17 mouse cellular contexts compared by ENCODE assay signal in the genomic region with DNA sequence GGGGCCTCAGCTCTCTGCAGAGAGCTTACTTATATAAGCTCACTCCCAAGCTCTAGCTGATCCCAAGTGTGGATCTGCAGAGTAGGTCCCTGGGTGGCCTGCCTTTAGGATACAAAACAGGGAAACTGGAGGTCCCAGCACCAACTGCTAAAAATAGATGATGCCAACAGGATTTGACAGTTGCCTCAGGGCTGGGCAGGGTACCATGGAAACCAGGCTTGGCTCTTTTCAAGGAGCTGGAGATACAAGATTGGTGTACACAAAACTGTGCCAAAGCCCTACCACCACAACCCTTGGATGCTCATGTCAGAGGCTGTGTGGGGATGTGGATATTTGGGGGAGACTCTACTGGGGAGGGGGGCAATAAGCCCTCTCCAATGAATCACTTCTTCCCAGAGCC. TPM values are rescaled to one million over a fixed set of nuclear protein-coding genes. Genes with fewer than 3 reads are reported as not detected.
DNase-seq lines count a peak whose midpoint lies in the region; ATAC-seq and TF ChIP-seq lines count a peak whose summit lies in the region.
"Had no signal": no experiment of that assay in that cellular context is flagged by ENCODE, and none has a peak within 500 bp of the region (broad histone marks: within the 10 kb centered on the region; RNA-seq: fewer than 3 reads in every experiment).

No protein-coding gene starts in this region.

- DNase-seq in forebrain, embryonic 14.5 days (ENCODE audit: low spot score): peak; percentile 49
- no peak for DNase-seq in forebrain, embryonic 10.5 days (ENCODE audit: extremely low spot score, low spot score)
- peak; percentile 15 to 16 for DNase-seq in left cerebral cortex, postnatal 25 days (ENCODE audit: low spot score in 2 of 2)
- DNase-seq in left cerebral cortex, adult 18-20 months (ENCODE audit: low spot score in 2 of 2): no peak
- peak; percentile 75 for DNase-seq in hindbrain, postnatal 0 days (ENCODE audit: low spot score)
- DNase-seq in retina, postnatal 1 day: peak; percentile 93
- DNase-seq: adrenal gland, postnatal 36 days; gastrocnemius, adult 2 months; heart, adult 2 months; heart, postnatal 4 days; kidney, adult 8-10 months; thymus, adult 18-20 months had no signal

- ATAC-seq in forebrain, embryonic 14.5 days: 0 out of 2 replicates have a peak, but pooled peaks have one; percentile 29
- ATAC-seq in hindbrain, postnatal 0 days: peak; percentile 64
- no peak for ATAC-seq in CD4-positive, CD25-positive, alpha-beta regulatory T cell, adult 4 months
- no peak for ATAC-seq in erythroid progenitor cell, adult 5-6 weeks (replicated peaks; ENCODE audit: low FRiP score, poor library complexity, severe bottlenecking)

- intact Hi-C loops in left cerebral cortex, postnatal 25 days (cut with DNase I): no loop called here

- no peak for TF ChIP-seq CTCF in hindbrain, postnatal 0 days (IDR thresholded peaks at IDR 0.05; ENCODE audit: low read depth)

- no peak overlapping the region for H3K27ac ChIP-seq in forebrain, embryonic 14.5 days (ENCODE audit: low read depth, low read length)
- H3K27ac ChIP-seq in forebrain, embryonic 10.5 days: no peak overlapping the region
- peak overlapping the region; percentile 58; the same call in 1 of the 2 replicates for H3K27ac ChIP-seq in hindbrain, postnatal 0 days
- H3K27ac ChIP-seq: gastrocnemius, adult 2 months; heart, adult 2 months; limb, embryonic 15.5 days; lung, embryonic 15.5 days; neural tube, embryonic 13.5 days had no signal

- no peak overlapping the region for H3K4me3 ChIP-seq in forebrain, embryonic 14.5 days (ENCODE audit: low read depth, low read length)
- no peak overlapping the region for H3K4me3 ChIP-seq in forebrain, embryonic 10.5 days
- no peak overlapping the region for H3K4me3 ChIP-seq in hindbrain, postnatal 0 days (ENCODE audit: low read length)
- H3K4me3 ChIP-seq: gastrocnemius, adult 2 months; heart, adult 2 months; limb, embryonic 15.5 days; lung, embryonic 15.5 days; neural tube, embryonic 13.5 days had no signal

- H3K4me2 ChIP-seq in forebrain, embryonic 14.5 days (ENCODE audit: low read length): no peak overlapping the region
- H3K4me2 ChIP-seq in hindbrain, postnatal 0 days (ENCODE audit: low read depth, low read length): no peak overlapping the region
- H3K4me2 ChIP-seq: limb, embryonic 15.5 days; lung, embryonic 15.5 days; neural tube, embryonic 13.5 days had no signal

- H3K27me3 ChIP-seq in forebrain, embryonic 14.5 days (replicated peaks; ENCODE audit: control insufficient read depth, insufficient read depth, low read length): no peaks in the 10 kb centered on the region
- H3K27me3 ChIP-seq in forebrain, embryonic 10.5 days (ENCODE audit: poor library complexity, severe bottlenecking): no peaks in the 10 kb centered on the region
- no peaks in the 10 kb centered on the region for H3K27me3 ChIP-seq in hindbrain, postnatal 0 days (ENCODE audit: insufficient read depth, low read length)
- H3K27me3 ChIP-seq: limb, embryonic 15.5 days; lung, embryonic 15.5 days; neural tube, embryonic 13.5 days had no signal

- H3K4me1 ChIP-seq in forebrain, embryonic 14.5 days (ENCODE audit: control insufficient read depth, insufficient read depth, low read length): peaks cover 3% of the 10 kb centered on the region; the same call in 1 of the 2 replicates
- peaks cover 18% of the 10 kb centered on the region for H3K4me1 ChIP-seq in forebrain, embryonic 10.5 days
- H3K4me1 ChIP-seq in hindbrain, postnatal 0 days (ENCODE audit: insufficient read depth, low read length): peaks cover 23% of the 10 kb centered on the region
- H3K4me1 ChIP-seq: limb, embryonic 15.5 days; lung, embryonic 15.5 days had no signal

- no peak overlapping the region for H3K9ac ChIP-seq in forebrain, embryonic 14.5 days (ENCODE audit: low read length)
- H3K9ac ChIP-seq in hindbrain, postnatal 0 days (replicated peaks; ENCODE audit: low read length): no peak overlapping the region
- H3K9ac ChIP-seq: limb, embryonic 15.5 days; lung, embryonic 15.5 days; neural tube, embryonic 13.5 days had no signal

- H3K36me3 ChIP-seq in forebrain, embryonic 14.5 days (ENCODE audit: control insufficient read depth, insufficient read depth, low read length): no peaks in the 10 kb centered on the region
- H3K36me3 ChIP-seq in forebrain, embryonic 10.5 days (replicated peaks): no peaks in the 10 kb centered on the region
- H3K36me3 ChIP-seq in hindbrain, postnatal 0 days (ENCODE audit: insufficient read depth, low read length): no peaks in the 10 kb centered on the region
- H3K36me3 ChIP-seq: limb, embryonic 15.5 days; lung, embryonic 15.5 days; neural tube, embryonic 13.5 days had no signal

- no peaks in the 10 kb centered on the region for H3K9me3 ChIP-seq in forebrain, embryonic 14.5 days (replicated peaks; ENCODE audit: control insufficient read depth, low read length)
- no peaks in the 10 kb centered on the region for H3K9me3 ChIP-seq in forebrain, embryonic 10.5 days
- no peaks in the 10 kb centered on the region for H3K9me3 ChIP-seq in hindbrain, postnatal 0 days (ENCODE audit: low read length)
- H3K9me3 ChIP-seq: limb, embryonic 15.5 days; lung, embryonic 15.5 days; neural tube, embryonic 13.5 days had no signal

RNA-seq across cellular contexts. Expression of gene Epb41l4b, which starts 47.7 kb away (rescaled TPM):
- polyA plus RNA-seq in forebrain, embryonic 14.5 days (2014; fragmentation: Nextera tagmentation; extraction: Ambion mirVana): 0.74 and 0.88 TPM in 2 replicates
- 0.37 and 0.38 TPM in 2 replicates for polyA plus RNA-seq in forebrain, embryonic 10.5 days (2016; fragmentation: Nextera tagmentation; extraction: Ambion mirVana)
- 10 to 100 TPM; 30.2 to 31.9 TPM for total RNA-seq in left cerebral cortex, postnatal 25 days (2021)
- total RNA-seq in left cerebral cortex, adult 18-20 months (2021): 10 to 100 TPM; 38.0 to 39.5 TPM
- total RNA-seq in hindbrain, postnatal 0 days (2014; rRNA removed): 13.9 and 14.7 TPM in 2 replicates
- polyA plus RNA-seq in hindbrain, postnatal 0 days (2015; fragmentation: Nextera tagmentation; extraction: Ambion mirVana): 4.2 and 4.4 TPM in 2 replicates
- not detected for polyA plus RNA-seq in CD4-positive, CD25-positive, alpha-beta regulatory T cell, adult 4 months (2017; shearing (Covaris generic))
- 0.72 and 1.7 TPM in 2 replicates for total RNA-seq in erythroid progenitor cell, adult 5-6 weeks (2015; ENCODE audit: low replicate concordance)
- 2.7 TPM in 1 of 2 replicates, not detected in the other for total RNA-seq in erythroid progenitor cell, adult 5-6 weeks (2017; ENCODE audit: low replicate concordance)

Comparison
In these comparisons a context has a peak if more than half of its experiments do, and no peak if none do; other contexts are left out.
1. DNase-seq: peak in forebrain, embryonic 14.5 days (single experiment), left cerebral cortex, postnatal 25 days (2 of 2), hindbrain, postnatal 0 days (single experiment) and retina, postnatal 1 day (single experiment); none in forebrain, embryonic 10.5 days (single experiment) and left cerebral cortex, adult 18-20 months (0 of 2).
2. ATAC-seq: peak in forebrain, embryonic 14.5 days (single experiment) and hindbrain, postnatal 0 days (single experiment); none in CD4-positive, CD25-positive, alpha-beta regulatory T cell, adult 4 months (single experiment) and erythroid progenitor cell, adult 5-6 weeks (single experiment).